Mouse (Mus musculus): ENCODE results near the gene Ksr2. TPM values are rescaled to one million over a fixed set of nuclear protein-coding genes. Genes with fewer than 3 reads are reported as not detected.
"Not testable (repeated sequence)": the region's sequence is repeated elsewhere in the genome, so short reads cannot be mapped to it uniquely, and the experiment has no call there.

Ksr2 gene
- total RNA-seq (2022): 1 to 10 TPM; 5.9 to 9.6 (median 6.8) TPM

GRCm38 (mm10) chr5:117413507-117414501, at the start of gene Ksr2:
Ksr2 (plus strand) TSS chr5:117414000.
- DNase-seq: no peak

GRCm38 (mm10) chr5:117364821-117365220, 49.0 kb upstream of the Ksr2 start:
- no peak for DNase-seq

GRCm38 (mm10) chr5:117365904-117366561, 47.8 kb upstream of the Ksr2 start:
- no peak for DNase-seq

DNA sequence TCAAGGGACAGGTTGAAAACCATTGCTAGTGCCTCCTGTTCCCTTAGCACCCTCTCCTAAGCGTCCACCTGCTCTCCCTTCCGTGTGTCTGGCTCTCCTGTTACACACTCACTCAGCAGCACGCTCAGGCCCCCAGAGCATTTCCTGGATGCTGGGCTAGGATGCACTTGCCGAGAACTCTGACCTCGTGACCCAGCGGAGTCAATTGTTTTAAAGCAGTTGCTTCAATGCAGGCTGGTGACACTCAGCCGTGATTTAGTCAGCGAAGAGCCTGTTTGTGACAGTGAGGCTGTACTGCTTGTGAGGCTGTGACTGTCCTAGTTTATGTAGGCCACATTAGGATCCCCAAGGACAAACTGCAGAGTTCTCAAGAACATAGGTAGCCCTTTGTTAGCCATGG, 46.6 kb upstream of the Ksr2 start:
- no peak for DNase-seq

- DNase-seq: no peak
These were observed 43.2 kb upstream of the Ksr2 start for GRCm38 (mm10) chr5:117370592-117370991.

DNA sequence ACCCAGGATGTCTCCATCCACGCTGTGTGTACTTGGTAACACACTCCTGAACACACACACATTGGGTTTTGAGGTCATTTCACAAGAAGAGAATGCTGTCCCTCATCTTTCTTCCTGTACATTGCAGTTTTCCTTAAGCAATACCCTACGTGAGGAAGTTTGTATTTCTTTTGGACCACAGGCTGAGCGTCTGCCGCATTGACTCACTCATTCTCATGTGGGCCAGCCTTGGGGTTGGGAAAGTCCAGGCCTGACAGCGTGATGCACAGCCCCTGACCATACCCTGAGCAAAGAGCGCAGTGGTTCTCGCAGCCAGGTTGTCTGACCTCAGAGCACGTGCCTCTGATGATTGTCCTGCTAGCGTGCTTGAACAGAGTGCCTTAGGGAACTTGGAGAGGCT, 40.4 kb upstream of the Ksr2 start:
- DNase-seq: no peak

GRCm38 (mm10) chr5:117374372-117375049, 39.3 kb upstream of the Ksr2 start:
- DNase-seq: no peak

DNA sequence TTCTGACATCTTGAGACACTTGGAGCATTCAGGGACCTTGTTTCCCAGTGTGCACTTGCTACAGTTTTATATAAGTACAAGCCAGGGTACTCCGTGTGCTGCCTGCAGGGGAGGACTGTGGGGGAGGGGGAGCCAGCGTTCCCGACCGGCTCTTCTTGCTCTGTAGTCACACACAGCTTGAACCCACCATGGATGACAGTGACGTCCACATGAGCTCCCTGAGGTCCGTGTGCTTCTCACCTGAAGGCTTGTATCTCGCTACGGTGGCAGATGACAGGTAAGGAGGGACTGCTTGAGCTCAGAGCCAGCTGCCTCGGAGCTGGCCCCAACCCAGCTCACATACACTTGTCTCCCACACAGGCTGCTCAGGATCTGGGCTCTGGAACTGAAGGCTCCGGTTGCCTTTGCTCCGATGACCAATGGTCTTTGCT, 37.5 kb upstream of the Ksr2 start:
- DNase-seq: no peak

DNA sequence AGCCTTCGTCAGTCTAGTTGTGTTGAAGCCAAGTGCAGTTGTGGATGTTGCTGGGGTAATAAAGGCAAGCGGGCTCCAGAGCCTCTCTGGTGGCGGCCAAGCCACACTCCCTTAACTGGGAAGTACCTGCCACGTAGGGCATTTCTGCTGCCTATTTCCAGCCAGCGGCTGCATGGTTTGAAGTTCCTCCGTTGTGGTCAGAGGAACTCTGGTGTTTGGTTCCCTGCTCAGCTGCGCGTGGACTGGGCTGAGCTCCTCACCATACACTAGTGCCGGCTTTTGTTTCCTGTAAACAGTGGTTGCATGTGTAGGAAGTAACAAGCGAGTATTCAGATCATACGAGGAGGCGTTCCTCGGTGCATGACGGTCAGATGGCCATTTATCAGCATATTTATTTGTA, 36.1 kb upstream of the Ksr2 start:
- not testable (repeated sequence) for DNase-seq

DNA sequence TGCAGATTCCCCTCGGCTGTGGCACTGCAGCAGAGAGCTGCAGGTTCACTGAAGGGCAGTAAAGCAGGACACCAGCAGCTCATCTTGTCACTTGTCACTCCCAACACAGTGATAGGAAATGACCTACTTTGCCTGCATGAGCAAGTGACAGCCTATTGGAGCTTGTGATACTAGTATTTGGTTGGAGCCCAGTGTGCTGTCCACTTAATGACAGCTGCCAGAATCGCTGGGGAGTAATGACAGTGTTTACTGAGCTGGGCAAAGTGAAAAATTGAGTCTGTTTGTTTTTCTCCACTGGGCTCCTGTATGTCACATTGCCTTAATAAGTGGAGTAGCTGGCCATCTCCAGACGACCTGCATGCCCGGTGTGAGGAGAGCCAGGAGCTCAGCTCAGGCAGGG, 33.6 kb upstream of the Ksr2 start:
- DNase-seq: no peak

DNA sequence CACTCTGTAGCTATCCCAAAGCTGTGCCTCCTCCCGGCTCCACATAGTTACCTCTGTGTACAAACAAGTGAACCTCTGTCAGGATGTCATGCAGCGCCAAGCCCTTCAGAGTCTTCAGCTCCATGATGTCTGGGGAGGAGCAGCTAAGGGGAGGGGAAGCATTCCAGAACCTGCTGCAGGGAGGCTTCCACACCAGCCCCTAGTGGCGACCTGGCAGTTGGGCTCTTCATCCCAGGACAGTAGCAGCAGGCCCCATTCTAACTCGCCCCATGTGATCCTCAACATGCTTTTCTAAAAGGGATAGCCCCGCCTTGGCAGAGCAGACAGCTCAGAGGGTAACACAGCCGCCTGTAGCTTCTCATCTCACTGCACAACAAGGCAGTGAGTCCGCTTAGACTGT, 32.0 kb upstream of the Ksr2 start:
- DNase-seq: no peak

DNA sequence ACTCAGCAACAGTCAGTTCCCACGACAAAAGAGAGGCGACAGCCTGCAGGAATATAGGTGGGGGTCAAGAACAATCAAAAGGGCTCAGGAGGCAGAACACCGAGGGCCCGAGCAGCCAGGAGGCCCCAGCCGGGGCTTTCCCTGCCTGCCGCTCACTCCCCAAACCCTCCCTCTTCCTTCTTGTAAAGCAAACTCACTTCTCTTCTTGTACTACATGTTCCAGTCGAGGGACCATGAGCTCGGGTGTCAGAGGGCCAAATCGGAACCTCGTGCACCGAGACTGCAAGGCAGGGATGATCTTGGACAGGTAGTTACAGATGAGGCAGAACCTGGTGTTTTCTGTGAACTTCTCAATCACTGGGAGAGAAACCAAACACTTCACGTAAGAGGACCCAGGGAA, 30.6 kb upstream of the Ksr2 start:
- no peak for DNase-seq

DNA sequence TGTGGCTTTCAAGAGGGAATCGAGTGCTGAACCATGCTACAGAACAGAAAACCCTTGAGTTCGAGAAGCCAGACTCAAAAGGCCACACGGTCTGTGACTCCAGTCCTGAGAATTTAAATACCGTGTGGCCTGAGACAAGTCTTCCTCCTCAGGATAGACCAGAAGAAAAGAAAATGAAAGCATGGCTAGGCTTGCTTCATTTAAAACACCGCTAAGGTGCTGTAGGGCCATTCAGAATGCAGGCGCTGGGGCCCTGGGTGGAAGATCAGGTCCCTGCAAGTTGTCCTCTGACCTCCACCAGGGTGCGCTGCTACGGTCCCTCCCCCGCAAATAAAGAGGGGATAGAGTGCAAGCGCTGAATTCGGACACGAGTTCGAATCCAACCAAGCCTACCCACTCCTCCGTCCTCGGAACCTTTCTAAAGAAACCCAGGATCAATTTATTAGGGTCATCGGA, 25.5 kb upstream of the Ksr2 start:
- DNase-seq: peak; percentile 28

DNA sequence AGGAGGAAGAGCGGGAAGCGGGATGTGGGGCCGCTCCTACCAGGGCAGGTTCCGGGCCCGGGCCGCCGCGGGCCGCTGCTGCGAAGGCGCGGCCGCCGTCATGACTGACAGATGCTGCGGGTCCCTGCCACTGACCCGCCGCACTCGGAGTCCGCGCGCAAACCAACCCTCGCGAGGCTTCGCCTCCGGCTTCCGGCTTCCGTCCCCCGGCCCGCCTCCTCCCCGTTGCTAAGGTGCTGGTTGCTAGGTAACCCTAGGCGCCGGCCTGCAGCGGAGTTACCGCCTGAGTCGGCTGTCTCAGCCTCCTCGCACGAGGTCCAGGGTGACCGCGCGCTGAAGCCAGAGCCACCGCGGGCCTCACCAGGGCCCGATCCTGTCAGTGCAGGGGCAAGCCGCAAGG, 24.9 kb upstream of the Ksr2 start, which contains the start of gene Rfc5:
Rfc5 (minus strand) TSS at position 171 of the 400 bp plus-strand sequence.
- peak; percentile 94 for DNase-seq

- DNase-seq: no peak
These were observed 22.9 kb upstream of the Ksr2 start for GRCm38 (mm10) chr5:117390895-117391294.

DNA sequence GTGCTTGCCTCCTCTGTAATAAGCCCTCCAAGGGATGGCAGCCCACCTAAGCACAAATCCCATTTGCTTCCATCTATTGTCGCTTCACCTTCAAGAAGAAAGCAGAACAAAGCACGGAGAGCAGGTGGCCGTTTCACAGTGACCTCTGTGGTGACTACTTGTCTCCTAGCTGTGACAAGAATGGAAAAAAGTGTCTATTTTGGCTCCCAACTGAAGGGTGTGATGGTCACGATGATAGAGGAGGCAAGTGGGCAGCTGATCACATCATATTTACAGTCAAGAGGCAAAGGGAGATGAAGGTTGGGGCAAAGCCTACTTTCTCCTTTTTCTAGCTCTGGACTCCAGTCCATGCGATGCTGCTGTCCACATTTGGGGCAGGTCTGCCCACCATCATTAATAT, 18.0 kb upstream of the Ksr2 start:
- no peak for DNase-seq

GRCm38 (mm10) chr5:117396596-117397014, 17.2 kb upstream of the Ksr2 start:
- no peak for DNase-seq

GRCm38 (mm10) chr5:117397371-117397770, 16.4 kb upstream of the Ksr2 start:
- DNase-seq: no peak

DNA sequence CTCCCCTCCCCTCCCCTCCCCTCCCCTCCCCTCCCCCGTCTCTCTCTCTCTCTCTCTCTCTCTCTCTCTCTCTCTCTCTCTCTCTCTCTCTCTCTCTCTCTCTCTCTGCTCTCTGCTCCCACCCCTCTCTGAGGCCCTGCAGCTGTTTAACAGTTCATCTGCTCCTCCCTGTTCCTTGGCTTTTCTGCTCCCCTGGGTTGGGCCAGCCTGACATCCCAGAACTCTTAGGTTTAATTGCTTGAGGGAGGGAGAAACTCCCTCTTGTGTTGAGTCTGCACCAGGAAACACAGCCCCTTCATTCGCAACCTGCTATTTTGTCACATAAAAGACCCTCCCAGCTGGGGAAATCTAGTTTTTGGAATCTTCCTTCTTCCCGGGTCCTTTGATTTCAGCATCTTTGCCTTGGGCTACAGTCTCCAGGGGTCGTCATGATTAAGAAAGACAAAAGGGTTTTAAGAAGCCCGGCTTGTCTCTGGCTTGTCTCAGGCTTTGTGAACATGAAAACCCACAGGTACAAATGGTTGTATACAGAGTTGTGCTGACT, 15.7 kb upstream of the Ksr2 start:
- DNase-seq: no peak

GRCm38 (mm10) chr5:117399281-117399680, 14.5 kb upstream of the Ksr2 start:
- no peak for DNase-seq

DNA sequence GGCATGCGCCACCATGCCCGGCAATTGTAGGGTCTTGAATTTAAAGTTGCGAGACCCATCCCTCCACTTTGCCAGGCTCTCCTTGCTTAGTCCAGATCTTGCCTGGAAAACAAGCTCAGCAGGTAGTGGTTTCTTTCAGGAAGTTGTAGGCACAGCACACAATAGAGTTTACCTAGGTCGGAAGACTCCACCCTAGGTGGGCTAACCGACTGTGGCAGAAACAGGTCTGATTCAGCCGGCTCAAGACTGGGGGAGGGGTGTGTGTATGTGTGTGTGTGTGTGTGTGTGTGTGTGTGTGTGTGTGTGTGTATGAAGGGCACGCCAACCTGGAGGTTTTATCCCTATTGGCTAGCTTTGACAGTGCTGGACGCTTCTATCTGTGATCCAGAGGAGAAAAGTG, 10.2 kb upstream of the Ksr2 start:
- DNase-seq: no peak

DNA sequence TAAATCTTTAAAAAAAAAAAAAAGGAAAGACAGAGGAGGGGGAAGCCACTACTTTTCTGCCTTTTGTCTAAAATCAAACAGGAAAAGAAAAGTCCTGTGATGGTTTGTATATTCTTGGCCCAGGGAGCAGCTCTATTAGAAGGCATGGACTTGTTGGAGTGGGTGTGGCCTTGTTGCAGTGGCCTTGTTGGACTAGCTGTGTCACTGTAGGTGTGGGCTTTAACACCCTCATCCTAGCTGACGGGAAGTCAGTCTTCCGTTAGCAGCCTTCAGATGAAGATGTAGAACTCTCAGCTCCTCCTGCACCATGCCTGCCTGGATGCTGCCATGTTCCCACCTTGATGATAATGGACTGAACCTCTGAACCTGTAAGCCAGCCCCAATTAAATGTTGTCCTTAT, 9.1 kb upstream of the Ksr2 start:
- DNase-seq: not testable (repeated sequence)

DNA sequence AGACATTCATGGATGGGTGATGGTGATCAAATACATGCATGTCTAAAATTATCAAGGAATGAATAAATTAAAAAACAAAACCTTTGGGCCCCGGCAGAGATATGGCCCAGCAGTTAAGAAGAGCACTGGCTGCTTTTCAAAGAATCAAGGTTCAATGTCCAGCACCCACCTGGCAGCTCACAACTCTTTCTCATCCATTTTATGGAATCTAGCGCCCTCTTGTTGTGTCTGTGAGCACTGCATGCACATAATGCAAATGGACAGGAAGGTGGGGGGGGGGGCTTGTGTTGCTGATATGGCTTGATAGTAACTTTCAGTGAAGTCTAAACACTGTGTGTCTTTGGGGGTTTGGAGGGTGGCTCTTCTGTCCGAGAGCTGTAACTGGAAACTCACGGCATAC, 5.6 kb upstream of the Ksr2 start:
- DNase-seq: no peak

Measured in adrenal gland, adult 8-10 months (tissue).